Mouse (Mus musculus) CH12.LX (cell line): ENCODE measurements around the gene Commd3. TPM values are rescaled to one million over a fixed set of nuclear protein-coding genes. Genes with fewer than 3 reads are reported as not detected.
A peak's percentile ranks its signal among the peaks of the same experiment; 100 is the strongest.

Source experiments
- DNase-seq: peaks from one replicate; pipeline ENCODE4 v3.0.0-alpha.2; 2013; ENCODE audit errors: extremely low read depth
- H3K27ac ChIP-seq: 2 replicates; pipeline ENCODE4 v1.5.1; 2012; ENCODE audit warnings: low read depth, mild to moderate bottlenecking, control low read depth, moderate library complexity; ENCODE audit not compliant: insufficient read depth
- H3K27me3 ChIP-seq: replicated peaks from 2 replicates; pipeline ENCODE3; 2012; ENCODE audit warnings: inconsistent platforms
- H3K36me3 ChIP-seq, 2 experiments: replicated peaks in 1 of 2; 2 replicates each; pipeline versions ENCODE3 to v1.6.1; 2012; ENCODE audit warnings: inconsistent platforms in 1 of 2, low read length in 1 of 2, mild to moderate bottlenecking in 1 of 2, mixed read lengths in 1 of 2, moderate library complexity in 1 of 2; ENCODE audit not compliant: control insufficient read depth in 1 of 2, insufficient read depth in 1 of 2
- H3K4me1 ChIP-seq, 2 experiments: 2 replicates each; pipeline ENCODE4 v1.6.1; 2012; ENCODE audit warnings: inconsistent platforms in 1 of 2, moderate library complexity in 1 of 2; ENCODE audit not compliant: insufficient read depth in 2 of 2, control insufficient read depth in 1 of 2
- H3K4me2 ChIP-seq: 2 replicates; pipeline ENCODE4 v1.6.1; 2012; ENCODE audit warnings: low read depth, mild to moderate bottlenecking, control low read depth; ENCODE audit not compliant: poor library complexity, insufficient read depth, severe bottlenecking
- H3K4me3 ChIP-seq, 3 experiments: fragments of 150-350 bp in 1 of 3; sonication (generic) in 1 of 3; replicated peaks in 1 of 3; 2 replicates each; pipeline versions ENCODE3 to v1.5.1; 2011 to 2012; ENCODE audit warnings: low read depth in 2 of 3, low read length in 2 of 3, mild to moderate bottlenecking in 2 of 3, moderate library complexity in 2 of 3, control low read depth in 1 of 3, improper control_type of control experiment in 1 of 3, inconsistent platforms in 1 of 3, mixed read lengths in 1 of 3; ENCODE audit not compliant: poor library complexity in 1 of 3
- H3K79me2 ChIP-seq: replicated peaks from 2 replicates; pipeline ENCODE4 v1.6.1; 2012; ENCODE audit warnings: mild to moderate bottlenecking, moderate library complexity; ENCODE audit not compliant: control insufficient read depth, poor library complexity, insufficient read depth, severe bottlenecking; ENCODE audit errors: extremely low read depth
- H3K9ac ChIP-seq: 2 replicates; pipeline ENCODE4 v1.6.1; 2012; ENCODE audit warnings: low read depth, mild to moderate bottlenecking, control low read depth, moderate library complexity; ENCODE audit not compliant: insufficient read depth
- H3K9me3 ChIP-seq: replicated peaks from 2 replicates; pipeline ENCODE3; 2012; ENCODE audit warnings: low read length, inconsistent platforms, mixed read lengths
- BHLHE40 ChIP-seq: IDR thresholded peaks from 2 replicates; pipeline ENCODE4 v1.6.1; 2011; ENCODE audit warnings: mild to moderate bottlenecking, low read depth, low read length, improper control_type of control experiment
- CTCF ChIP-seq, 2 experiments: IDR thresholded peaks in 1 of 2; conservative IDR thresholded peaks in 1 of 2; 2 replicates each; pipeline ENCODE4 v1.5.1; 2011 to 2012; ENCODE audit warnings: low read depth in 2 of 2, low read length in 2 of 2, improper control_type of control experiment in 1 of 2, inconsistent platforms in 1 of 2, mild to moderate bottlenecking in 1 of 2, moderate library complexity in 1 of 2
- ELF1 ChIP-seq: IDR thresholded peaks from 2 replicates; pipeline ENCODE4 v1.6.1; 2014; ENCODE audit warnings: low read depth, mild to moderate bottlenecking, inconsistent platforms, low read length, improper control_type of control experiment
- GABPA ChIP-seq: IDR thresholded peaks from 2 replicates; pipeline ENCODE4 v1.6.1; 2012; ENCODE audit warnings: low read depth, low read length, improper control_type of control experiment, inconsistent platforms; ENCODE audit not compliant: insufficient replicate concordance
- IRF4 ChIP-seq: IDR thresholded peaks from 2 replicates; pipeline ENCODE4 v1.6.1; 2014; ENCODE audit warnings: low read depth, mild to moderate bottlenecking, inconsistent platforms, low read length, improper control_type of control experiment
- MAFK ChIP-seq: IDR thresholded peaks from 2 replicates; pipeline ENCODE4 v1.6.1; 2011; ENCODE audit warnings: low read length, improper control_type of control experiment; ENCODE audit not compliant: insufficient replicate concordance
- MXI1 ChIP-seq: IDR thresholded peaks from 2 replicates; pipeline ENCODE4 v1.6.1; 2011; ENCODE audit warnings: mild to moderate bottlenecking, low read depth, low read length, improper control_type of control experiment
- MYC ChIP-seq: IDR thresholded peaks from 2 replicates; pipeline ENCODE4 v1.6.1; 2011; ENCODE audit warnings: low read depth, mild to moderate bottlenecking, improper control_type of control experiment, low read length
- NELFE ChIP-seq: IDR thresholded peaks from 2 replicates; pipeline ENCODE4 v1.6.1; 2011; ENCODE audit warnings: low read depth, low read length, improper control_type of control experiment
- NRF1 ChIP-seq: IDR thresholded peaks from 2 replicates; pipeline ENCODE4 v1.6.1; 2014; ENCODE audit warnings: low read depth, mild to moderate bottlenecking, inconsistent platforms, low read length, improper control_type of control experiment, moderate library complexity
- POLR2A ChIP-seq: IDR thresholded peaks from 2 replicates; pipeline ENCODE4 v1.6.1; 2011; ENCODE audit warnings: low read depth, mild to moderate bottlenecking, improper control_type of control experiment, low read length
- SIN3A ChIP-seq: IDR thresholded peaks from 2 replicates; pipeline ENCODE4 v1.6.1; 2012; ENCODE audit warnings: low read length, improper control_type of control experiment, inconsistent platforms
- TBP ChIP-seq: conservative IDR thresholded peaks from 2 replicates; pipeline ENCODE4 v1.6.1; 2011; ENCODE audit warnings: low read depth, low read length, improper control_type of control experiment
- TCF12 ChIP-seq: IDR thresholded peaks from 2 replicates; pipeline ENCODE4 v1.6.1; 2014; ENCODE audit warnings: low read depth, mild to moderate bottlenecking, inconsistent platforms, low read length, improper control_type of control experiment
- UBTF ChIP-seq: IDR thresholded peaks from 2 replicates; pipeline ENCODE4 v1.6.1; 2012; ENCODE audit warnings: low read depth, mild to moderate bottlenecking, inconsistent platforms, low read length, improper control_type of control experiment, moderate library complexity
- USF1 ChIP-seq: IDR thresholded peaks from 2 replicates; pipeline ENCODE4 v1.6.1; 2014; ENCODE audit warnings: low read depth, mild to moderate bottlenecking, inconsistent platforms, low read length, improper control_type of control experiment
- dilution Hi-C: fragments of 300-500 bp; cut with MboI; formaldehyde crosslinking; loops from 2 replicates; pipeline ENCODE4 v1.14.3; 2020; ENCODE audit warnings: low sequenced_read_pairs; ENCODE audit not compliant: extremely low pct_unique_long_range_greater_than_20kb, extremely low pct_ligation_motif_present
- in situ Hi-C: fragments of 300-500 bp; cut with MboI; formaldehyde crosslinking; loops from 3 replicates; pipeline ENCODE4 v1.14.3; 2019; ENCODE audit warnings: low sequenced_read_pairs, low pct_ligation_motif_present, low pct_unique_long_range_greater_than_20kb, mixed read lengths
- polyA plus RNA-seq: library from polyadenylated mRNA; unstranded; fragments of >175 nt; gene quantifications from 2 replicates; pipeline ENCODE4 v1.2.1, GENCODE M21; 2012; ENCODE audit warnings: low read depth; ENCODE audit not compliant: insufficient read length
- total RNA-seq, 2 experiments: library from RNA; depleted of rRNA; stranded (reverse); fragments of 300-350 nt in 1 of 2; fragments of >200 nt in 1 of 2; gene quantifications; 2 replicates each; pipeline ENCODE4 v1.2.3; 2012 to 2014

Gene Commd3
- total and polyA plus RNA-seq, 3 experiments: 116 to 183 (median 149) TPM

DNA sequence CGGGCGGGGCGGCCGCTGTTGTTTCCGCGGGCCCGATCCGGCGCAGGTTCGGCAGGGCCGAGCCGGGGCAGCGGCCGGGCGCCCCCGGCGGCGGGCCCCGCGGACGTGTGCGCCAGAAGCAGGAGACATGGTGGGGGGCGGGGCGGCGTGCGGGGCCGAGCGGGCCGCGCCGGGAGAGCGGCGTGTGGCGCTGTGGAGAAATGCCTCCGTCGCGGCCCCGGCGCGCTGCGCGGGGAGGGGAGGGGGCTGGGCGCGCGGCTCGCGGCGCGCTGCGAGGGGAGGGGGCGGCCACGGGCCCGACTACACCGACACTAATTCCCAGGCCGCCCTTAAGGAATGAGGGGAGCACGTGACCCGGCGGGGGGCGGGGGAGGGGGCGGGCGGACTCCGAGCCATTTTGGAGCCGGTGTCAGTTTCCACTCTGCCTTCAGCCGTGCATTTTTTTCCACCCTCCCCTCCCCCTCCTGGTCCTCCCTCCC lies 4.3 kb downstream of the Commd3 start:
- Histone ChIP-seq H3K4me1 (peaks cover 0 to 27% of the 10 kb centered on the region in 2 experiments; a peak in 2 of 4 replicates), H3K27ac (peak overlapping the region; percentile 55; the same call in 1 of the 2 replicates), H3K9me3 (no peaks in the 10 kb centered on the region), H3K36me3 (peaks cover 0 to 8% of the 10 kb centered on the region in 2 experiments), H3K27me3 (peaks cover 15% of the 10 kb centered on the region), H3K79me2 (peaks cover 23% of the 10 kb centered on the region), H3K4me3 (peak overlapping the region in 2 of 3 experiments; percentile 50 to 59), H3K9ac (peak overlapping the region; percentile 99), H3K4me2 (peak overlapping the region; percentile 45)
- peak; percentile 72 for DNase-seq
- in situ Hi-C loops (loop anchor here (25.0 kb wide), 2 partner anchors 289 to 639 kb away; partner anchors contain the start of genes A930004D18Rik, Dnajc1 and Skida1), dilution Hi-C loops (no loop called here)
- no peak for TF ChIP-seq GABPA
- peak; percentile 40; the same call in 1 of the 2 replicates for TF ChIP-seq NRF1
- TF ChIP-seq TBP: no peak
- no peak for TF ChIP-seq IRF4
- TF ChIP-seq USF1: peak; percentile 60
- no peak for TF ChIP-seq ELF1
- peak; percentile 84; the same call in 1 of the 2 replicates for TF ChIP-seq UBTF
- TF ChIP-seq MYC: no peak
- peak; percentile 52; the same call in 1 of the 2 replicates for TF ChIP-seq TCF12
- peak; percentile 14 for TF ChIP-seq SIN3A
- TF ChIP-seq MXI1: peak; percentile 40; the same call in 1 of the 2 replicates
- TF ChIP-seq CTCF (conservative IDR thresholded peaks at IDR 0.05 in 1 of 2, IDR thresholded peaks at IDR 0.05 in 1 of 2; ENCODE audit: low read depth in 2 of 2, low read length in 2 of 2): 0 out of 4 replicates have a peak, but pooled peaks of 1 of the 2 experiments have one; percentile 22
- peak; percentile 43; the same call in 1 of the 2 replicates for TF ChIP-seq BHLHE40

DNA sequence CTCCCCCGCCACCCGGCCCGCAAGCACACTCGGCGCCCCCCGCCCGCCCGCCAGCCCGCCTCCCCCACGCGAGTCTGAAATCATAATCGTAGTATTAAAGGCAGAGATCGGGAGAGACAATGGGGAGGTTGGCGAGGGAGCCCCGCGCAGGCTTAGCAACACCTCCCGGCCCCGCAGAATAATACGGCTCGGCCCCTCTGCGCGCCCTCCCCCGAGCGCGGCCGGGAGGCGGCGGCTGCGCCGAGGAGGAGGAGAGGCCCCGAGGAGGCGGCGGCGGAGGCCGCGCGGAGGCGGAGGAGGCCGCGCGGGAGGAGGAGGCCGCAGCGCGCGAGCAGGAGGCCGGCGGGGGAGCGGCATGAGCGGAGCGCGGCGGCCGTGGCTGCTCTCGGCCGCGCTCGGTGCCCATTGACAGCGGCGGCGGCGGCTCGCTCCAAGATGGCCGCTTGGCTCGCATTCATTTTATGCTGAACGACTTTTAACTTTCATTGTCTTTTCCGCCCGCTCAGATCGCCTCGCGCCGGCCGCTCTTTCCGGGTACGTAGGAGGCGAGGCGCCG lies 4.8 kb downstream of the Commd3 start, which contains the start of gene Bmi1:
TSS of gene Bmi1 (plus strand) at position 83 of the 556 bp plus-strand sequence.
- Histone ChIP-seq H3K79me2 (peaks cover 23% of the 10 kb centered on the region), H3K4me2 (peak within 1 kb of the TSS; percentile 85), H3K9me3 (no peaks in the 10 kb centered on the region), H3K9ac (peak within 1 kb of the TSS; percentile 99), H3K4me3 (peak within 1 kb of the TSS; percentile 71 to 81 (median 75)), H3K36me3 (peaks cover 0 to 11% of the 10 kb centered on the region in 2 experiments), H3K27me3 (peaks cover 15% of the 10 kb centered on the region), H3K27ac (peak within 1 kb of the TSS; percentile 68), H3K4me1 (peaks cover 0 to 27% of the 10 kb centered on the region in 2 experiments; a peak in 2 of 4 replicates)
- dilution Hi-C loops (no loop called here), in situ Hi-C loops (loop anchor here (25.0 kb wide), 2 partner anchors 290 to 640 kb away; partner anchors contain the start of genes A930004D18Rik, Dnajc1 and Skida1)
- TF ChIP-seq ELF1 (no peak), UBTF (peak; percentile 46; the same call in 1 of the 2 replicates), USF1 (no peak), MAFK (no peak), TCF12 (0 out of 2 replicates have a peak, but pooled peaks have one; percentile 1), NELFE (peak; percentile 45; the same call in 1 of the 2 replicates), POLR2A (peak; percentile 60), MXI1 (0 out of 2 replicates have a peak, but pooled peaks have one; percentile 30)
- DNase-seq: peak; percentile 27
